Mouse (Mus musculus) liver, postnatal 0 days (tissue): Measurements from ENCODE around the gene Ankrd44.

Experiments used
- CTCF ChIP-seq: sonication (generic); IDR thresholded peaks from 2 replicates; pipeline ENCODE4 v1.5.1; 2016; ENCODE audit warnings: antibody characterized with exemption, low read depth
- EP300 ChIP-seq: IDR thresholded peaks from 2 replicates; pipeline ENCODE4 v1.6.1; 2016; ENCODE audit warnings: antibody characterized with exemption, low read depth, mild to moderate bottlenecking

- TF ChIP-seq CTCF = no peak
- no peak for TF ChIP-seq EP300
These were observed 96.4 kb downstream of the Ankrd44 start for GRCm38 (mm10) chr1:54829681-54830213.
